Mouse (Mus musculus) gastrocnemius, postnatal 25 days (tissue): ENCODE measurements around the gene Serp1. TPM values are rescaled to one million over a fixed set of nuclear protein-coding genes. Genes with fewer than 3 reads are reported as not detected.
A peak's percentile ranks its signal among the peaks of the same experiment; 100 is the strongest.

Experiments
- DNase-seq: peaks from one replicate; pipeline ENCODE4 v3.0.0; 2022
- long read RNA-seq, 2 experiments: library from polyadenylated mRNA; stranded (forward); transcript quantifications; one replicate each; pipeline ENCODE4 v2.0.0; 2021
- total RNA-seq, 2 experiments: library from RNA; stranded (reverse); gene quantifications; 1 replicate in 1 of 2; 2 replicates in 1 of 2; pipeline ENCODE4 v1.2.3; 2021

Gene Serp1
- total RNA-seq, result 10 to 100 TPM in 1 of 2 experiments, 1 to 10 TPM in 1; 7.5 to 10.1 TPM
- long read RNA-seq, experiment 1, full-length matches to known transcripts, result 30 of 30 reads
- long read RNA-seq, experiment 1, partial matches to known transcripts, result 0 of 30 reads
- long read RNA-seq, experiment 1, other reads (novel, unspliced or antisense), result 0 of 30 reads
- long read RNA-seq, experiment 2, full-length matches to known transcripts, result 29 of 30 reads
- long read RNA-seq, experiment 2, partial matches to known transcripts, result 0 of 30 reads
- long read RNA-seq, experiment 2, other reads (novel, unspliced or antisense), result 1 of 30 reads

- peak; percentile 99 for DNase-seq
Measured at GRCm38 (mm10) chr3:58525652-58526407, at the start of gene Serp1, which contains the start of gene Eif2a. Gene Serp1 (minus strand): TSS chr3:58525892. Gene Eif2a (plus strand): TSS chr3:58525821.

- DNase-seq, result no peak
Measured at GRCm38 (mm10) chr3:58570821-58571220, 45.1 kb upstream of the Serp1 start.

- DNase-seq, result no peak
Measured at GRCm38 (mm10) chr3:58561437-58561836, 35.7 kb upstream of the Serp1 start.

- no peak for DNase-seq
Measured at GRCm38 (mm10) chr3:58559887-58560286, 34.2 kb upstream of the Serp1 start.

DNA sequence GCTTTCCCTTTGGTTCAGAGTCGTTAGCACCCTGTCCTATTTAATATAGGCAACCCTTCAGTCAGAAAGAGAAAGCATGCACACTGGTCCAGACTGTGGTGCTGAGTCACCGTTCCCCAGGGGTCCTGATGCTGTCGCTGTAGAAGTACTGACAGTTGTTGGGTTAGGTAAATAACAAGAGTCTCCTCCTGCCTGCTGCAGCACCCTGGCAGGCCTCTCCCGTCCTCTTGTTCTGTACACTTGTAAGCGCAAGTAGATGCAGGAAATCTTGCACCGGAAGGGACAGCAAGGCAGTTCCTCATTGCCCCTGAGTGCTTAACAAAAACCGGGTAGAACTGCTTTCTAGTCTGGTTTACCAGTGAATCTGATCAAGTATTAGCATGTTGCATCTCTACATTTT, 31.0 kb upstream of the Serp1 start:
- DNase-seq, result no peak

DNA sequence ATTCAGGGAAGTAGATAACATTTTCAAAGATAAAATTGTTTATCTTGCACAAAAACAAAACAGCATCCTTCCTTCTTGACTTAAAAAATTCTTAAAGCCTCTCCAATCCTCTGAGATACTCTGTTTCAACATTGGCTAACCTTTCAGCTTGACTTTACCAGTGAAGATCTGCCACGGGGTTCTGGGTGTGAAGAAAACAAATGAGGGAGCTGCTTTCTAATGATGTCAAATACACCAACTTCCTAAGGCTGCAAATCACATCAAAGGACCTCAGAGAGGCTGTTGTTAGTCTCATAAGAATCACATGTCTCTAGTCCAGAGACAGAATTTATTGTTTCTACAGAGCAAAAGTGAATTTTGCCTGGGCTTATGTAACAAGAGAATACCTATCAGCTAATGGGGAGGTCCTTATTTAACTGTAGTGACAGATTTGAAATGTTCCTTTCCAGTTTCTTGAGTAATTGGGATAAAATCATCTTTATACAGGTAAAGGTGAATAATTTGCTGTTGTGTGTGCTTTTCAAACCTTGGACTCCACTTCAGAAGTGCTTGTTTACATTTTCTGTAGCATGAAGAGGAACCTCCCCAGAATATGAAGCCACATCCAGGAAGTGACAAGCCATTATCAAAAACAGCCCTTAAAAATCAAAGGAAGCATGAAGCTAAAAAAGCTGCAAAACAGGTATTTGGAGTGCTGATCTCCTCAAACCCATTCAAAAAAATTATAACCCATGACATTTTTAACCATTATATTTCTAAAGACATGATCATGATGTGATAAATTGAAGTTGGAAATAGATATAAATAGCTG, 26.5 kb upstream of the Serp1 start:
- DNase-seq, result no peak

DNA sequence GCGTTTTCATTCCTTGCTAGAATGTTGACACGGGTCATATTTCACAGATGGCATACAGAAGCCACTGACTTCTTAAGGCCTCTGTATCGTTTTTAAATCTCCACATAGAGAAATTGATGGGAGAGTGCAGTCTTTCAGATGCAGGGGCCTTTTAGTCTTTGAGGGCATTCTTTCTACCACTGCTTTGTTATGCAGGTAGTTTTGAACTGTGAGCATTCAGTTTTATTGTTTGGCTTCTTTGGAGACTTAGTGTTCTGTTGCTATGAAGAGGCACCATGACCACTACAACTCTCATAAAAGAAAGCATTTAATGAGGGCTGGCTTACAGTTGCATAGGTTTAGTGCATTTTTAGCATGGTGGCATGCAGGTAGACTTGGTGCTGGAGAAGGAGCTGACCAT, 10.9 kb upstream of the Serp1 start:
- DNase-seq, result no peak

DNA sequence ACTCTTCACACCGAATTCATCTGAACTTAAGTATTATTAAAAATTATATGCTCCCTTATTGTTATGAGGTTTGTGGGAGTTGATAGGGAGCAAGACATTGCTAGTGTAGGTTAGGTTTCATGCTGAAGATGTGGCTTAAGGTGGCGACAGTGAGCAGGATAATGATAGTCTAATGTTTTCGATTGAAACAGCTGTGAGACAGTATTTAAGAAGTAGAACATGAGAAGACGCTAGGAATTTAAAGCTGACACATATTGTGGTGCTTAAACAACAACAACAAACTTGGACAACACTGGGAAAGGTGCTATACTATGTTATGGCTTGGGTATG, 681 bp upstream of the Serp1 start:
- no peak for DNase-seq

DNA sequence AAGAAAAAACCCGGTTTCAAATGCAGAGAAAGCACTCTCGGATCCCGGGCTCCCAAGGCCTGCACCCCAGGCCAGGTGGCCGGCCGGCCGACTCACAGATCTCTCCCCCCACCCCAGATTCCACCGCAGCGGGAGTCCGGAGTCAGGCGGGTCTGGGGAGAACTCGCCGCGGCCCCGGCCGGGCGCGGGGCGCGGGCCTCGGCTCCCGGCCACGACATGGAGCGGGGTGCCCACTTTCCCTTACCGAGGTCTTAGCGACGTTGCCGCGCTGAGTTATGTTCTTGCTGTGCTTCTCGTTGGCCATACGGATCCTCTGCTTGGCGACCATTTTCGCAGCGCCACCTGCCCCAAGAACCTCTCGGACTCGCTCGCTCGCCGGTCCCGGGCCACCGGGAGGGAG, 526 bp downstream of the Serp1 start:
- DNase-seq, result no peak

GRCm38 (mm10) chr3:58524246-58524645, 1.4 kb downstream of the Serp1 start:
- DNase-seq, result no peak

GRCm38 (mm10) chr3:58523386-58523785, 2.3 kb downstream of the Serp1 start:
- no peak for DNase-seq

DNA sequence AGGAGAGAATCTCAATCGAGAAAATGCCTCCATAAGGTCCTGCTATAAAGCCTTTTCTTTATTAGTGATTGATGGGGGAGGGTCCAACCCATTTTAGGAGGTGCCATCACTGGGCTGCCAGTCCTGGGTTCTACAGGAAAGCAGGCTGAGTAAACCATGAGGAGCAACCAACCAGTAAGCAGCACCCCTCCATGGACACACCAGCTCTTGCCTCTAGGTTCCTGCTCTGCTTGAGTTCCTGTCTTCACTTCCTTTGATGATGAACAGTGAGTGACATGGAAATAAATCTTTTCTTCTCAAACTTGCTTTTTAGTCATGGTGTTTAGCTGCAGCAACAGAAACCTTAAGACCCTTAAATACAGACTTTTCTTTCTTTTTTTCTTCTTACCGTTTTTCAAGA, 4.3 kb downstream of the Serp1 start:
- DNase-seq, result no peak

- DNase-seq, result no peak
Measured at GRCm38 (mm10) chr3:58520286-58520685, 5.4 kb downstream of the Serp1 start.

- DNase-seq, result no peak
Measured at GRCm38 (mm10) chr3:58519536-58519935, 6.2 kb downstream of the Serp1 start.

- no peak for DNase-seq
Measured at GRCm38 (mm10) chr3:58518962-58519361, 6.7 kb downstream of the Serp1 start.

DNA sequence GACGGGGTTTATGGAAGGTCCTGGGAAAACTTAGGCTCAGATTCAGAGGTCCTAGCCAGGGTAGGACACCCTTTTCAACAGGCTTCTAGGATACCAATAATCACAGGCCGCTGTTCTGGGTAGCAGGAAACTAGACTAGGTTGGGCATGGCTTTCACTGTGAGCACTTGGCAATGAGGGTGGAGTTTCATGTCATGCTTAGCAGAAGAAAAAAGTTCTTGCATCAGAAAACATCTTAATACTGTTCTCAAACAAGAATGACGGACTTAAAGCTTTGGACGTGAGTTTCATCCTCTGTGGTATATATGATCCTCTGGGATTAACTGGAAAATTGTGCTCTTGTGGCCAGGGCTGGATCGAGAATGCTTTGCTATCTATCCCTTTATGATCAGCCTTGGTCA, 7.9 kb downstream of the Serp1 start:
- DNase-seq, result no peak

GRCm38 (mm10) chr3:58517258-58517657, 8.4 kb downstream of the Serp1 start:
- no peak for DNase-seq

DNA sequence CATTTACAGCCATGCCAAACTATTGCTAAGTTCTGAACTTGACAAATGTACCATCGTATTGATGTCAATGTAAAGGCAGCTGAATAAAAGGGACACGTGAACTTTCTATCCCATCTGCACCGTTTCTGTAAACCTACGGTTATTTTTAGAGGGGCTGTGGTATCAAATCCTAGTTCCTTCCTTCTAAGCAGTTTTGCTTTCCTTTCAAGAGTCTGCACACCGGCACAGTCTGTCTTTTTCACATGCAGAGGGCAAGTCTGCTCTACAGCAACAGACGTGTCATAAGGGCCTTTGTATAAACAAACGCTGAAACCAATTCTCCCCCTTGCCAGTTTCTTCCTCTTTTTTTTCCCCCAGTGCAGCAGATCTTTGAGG, 9.1 kb downstream of the Serp1 start:
- DNase-seq, result no peak

GRCm38 (mm10) chr3:58515947-58516601, 9.6 kb downstream of the Serp1 start:
- no peak for DNase-seq

- no peak for DNase-seq
Measured at GRCm38 (mm10) chr3:58513483-58513882, 12.2 kb downstream of the Serp1 start.

DNA sequence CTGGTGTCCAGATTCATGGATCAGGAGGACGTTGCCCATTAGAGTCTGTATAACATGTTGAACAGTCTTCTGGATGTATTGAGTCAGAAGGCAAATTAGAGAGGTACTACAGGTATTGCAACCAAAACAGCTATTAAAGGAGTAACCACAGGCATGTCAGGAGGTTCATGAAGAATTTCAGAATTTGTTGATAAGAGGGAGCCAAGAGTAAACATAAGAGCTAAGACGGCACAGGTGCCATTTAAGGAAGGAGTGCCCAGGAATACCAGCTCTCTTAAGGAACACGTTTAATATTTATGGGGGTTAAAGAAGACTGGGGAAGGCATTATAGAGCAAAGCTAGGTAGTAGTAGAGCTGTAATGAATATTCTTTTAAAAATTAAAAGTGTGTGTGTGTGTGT, 13.0 kb downstream of the Serp1 start:
- no peak for DNase-seq

GRCm38 (mm10) chr3:58511581-58511980, 14.1 kb downstream of the Serp1 start:
- DNase-seq, result no peak
